Comparison of ENCODE assay signal across 17 mouse cellular contexts in genomic region chr3:116120391-116120790, GRCm38 (mm10). TPM values are rescaled to one million over a fixed set of nuclear protein-coding genes. Genes with fewer than 3 reads are reported as not detected.
DNase-seq lines count a peak whose midpoint lies in the region.
"Had no signal": no experiment of that assay in that cellular context is flagged by ENCODE, and none has a peak within 500 bp of the region (broad histone marks: within the 10 kb centered on the region; RNA-seq: fewer than 3 reads in every experiment).

No protein-coding gene starts in this region.

- peak; percentile 84 for DNase-seq in heart, adult 11 months
- no peak for DNase-seq in heart, adult 18-20 months
- peak; percentile 58 for DNase-seq in 3T3-L1 (ENCODE audit: low read depth, low spot score)
- DNase-seq in NIH3T3 (ENCODE audit: low read depth): peak; percentile 72
- no peak for DNase-seq in kidney, adult 8-10 months
- no peak for DNase-seq in layer of hippocampus, postnatal 14 days (ENCODE audit: low spot score in 2 of 2)
- DNase-seq: adrenal gland, adult 2 months; adrenal gland, postnatal 10 days; adrenal gland, postnatal 25 days; B cell, adult 2 months; cerebellum, adult 11 months; cerebellum, adult 18-20 months; cerebellum, adult 8-10 months; cerebellum, adult 9-11 months; cerebellum, postnatal 14 days; cerebellum, postnatal 36 days; embryo, embryonic 11 days had no signal

RNA-seq across cellular contexts. Expression of gene Vcam1, which starts 9.1 kb away (rescaled TPM):
- total RNA-seq in heart, adult 18-20 months (2021): 10 to 100 TPM; 16.7 to 23.8 TPM
- total RNA-seq in layer of hippocampus, postnatal 14 days (2021): 10 to 100 TPM; 35.1 to 40.3 TPM

Comparison
In these comparisons a context has a peak if more than half of its experiments do, and no peak if none do; other contexts are left out.
1. DNase-seq: peak in heart, adult 11 months (single experiment), 3T3-L1 (single experiment) and NIH3T3 (single experiment); none in heart, adult 18-20 months (0 of 2), kidney, adult 8-10 months (0 of 2) and layer of hippocampus, postnatal 14 days (0 of 2).